Mouse (Mus musculus): ENCODE results near the gene Pkn2.

GRCm38 (mm10) chr3:142811582-142811981, 70.2 kb downstream of the Pkn2 start:
- no peak for TF ChIP-seq POLR2A (IDR thresholded peaks at IDR 0.05; ENCODE audit: extremely low read depth, insufficient read depth, low read length)
- TF ChIP-seq CTCF (IDR thresholded peaks at IDR 0.05; ENCODE audit: low read depth, low read length), result no peak

Data from liver, adult 2 months (tissue).